Mouse (Mus musculus) testis, postnatal 10 days (tissue): ENCODE measurements around the gene Ntng1.

Experiments
- DNase-seq: peaks from one replicate; pipeline ENCODE4 v3.0.0; 2021; ENCODE audit warnings: low spot score

The Ntng1 gene

DNA sequence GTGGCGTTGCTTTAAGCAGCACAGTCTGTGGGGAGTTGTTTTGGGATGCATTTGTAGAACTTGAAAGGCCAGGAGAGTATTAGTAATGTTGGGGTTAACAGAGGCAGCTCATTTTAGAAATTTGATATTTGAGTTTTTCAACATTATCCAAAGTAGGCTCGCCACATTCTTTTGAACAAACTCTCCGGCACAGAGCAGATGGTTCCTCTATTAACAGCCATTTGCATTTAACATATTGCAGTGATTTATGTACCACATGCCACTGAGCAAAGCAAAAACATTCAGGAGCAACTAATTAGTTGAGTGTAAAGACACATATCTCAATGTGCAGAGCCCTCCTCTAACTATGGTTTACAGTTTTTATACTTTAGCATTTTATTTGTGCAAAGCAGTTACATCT is 224.8 kb downstream of the Ntng1 start:
- DNase-seq: no peak

- no peak for DNase-seq
These were observed 225.7 kb downstream of the Ntng1 start for GRCm38 (mm10) chr3:109917926-109918694.

GRCm38 (mm10) chr3:109917077-109917476 is 226.7 kb downstream of the Ntng1 start:
- no peak for DNase-seq

DNA sequence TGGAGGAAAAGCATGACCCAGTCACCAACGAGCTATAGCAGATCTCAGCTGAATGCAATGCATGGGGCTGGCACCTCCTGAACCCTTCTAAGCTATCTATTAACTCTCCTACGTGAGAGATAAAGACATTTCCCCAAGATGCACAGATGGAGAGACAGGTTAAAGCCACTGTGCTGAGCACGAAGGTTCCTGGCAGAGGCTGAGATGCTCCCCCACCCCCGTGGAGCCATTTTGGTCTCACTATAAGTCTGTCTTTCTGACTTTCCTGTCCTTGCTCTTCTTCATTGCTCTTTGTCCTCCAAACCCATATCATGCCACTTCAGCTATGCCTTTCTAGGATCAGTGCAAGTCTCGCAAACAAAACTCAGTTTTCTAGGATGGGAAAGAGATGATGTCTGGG is 229.6 kb downstream of the Ntng1 start:
- DNase-seq: no peak

DNA sequence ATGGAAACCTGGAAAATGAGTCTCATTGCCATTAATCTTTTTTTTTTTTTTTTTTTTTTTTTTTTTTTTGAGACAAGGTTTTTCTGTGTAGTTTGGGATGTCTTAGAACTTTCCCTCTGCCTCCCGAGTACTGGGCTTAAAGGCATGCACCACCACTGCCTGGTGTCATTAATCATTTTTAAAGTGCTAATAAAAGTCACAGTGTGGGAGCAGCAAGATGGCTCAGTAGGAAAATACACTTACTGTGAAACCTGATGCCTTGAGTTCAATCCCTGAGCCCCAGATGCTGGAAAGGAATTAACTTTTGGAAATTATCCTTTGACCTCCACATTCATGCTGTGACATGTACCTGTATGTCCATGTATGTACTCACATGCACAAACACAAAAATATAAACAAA is 253.2 kb downstream of the Ntng1 start:
- no peak for DNase-seq

DNA sequence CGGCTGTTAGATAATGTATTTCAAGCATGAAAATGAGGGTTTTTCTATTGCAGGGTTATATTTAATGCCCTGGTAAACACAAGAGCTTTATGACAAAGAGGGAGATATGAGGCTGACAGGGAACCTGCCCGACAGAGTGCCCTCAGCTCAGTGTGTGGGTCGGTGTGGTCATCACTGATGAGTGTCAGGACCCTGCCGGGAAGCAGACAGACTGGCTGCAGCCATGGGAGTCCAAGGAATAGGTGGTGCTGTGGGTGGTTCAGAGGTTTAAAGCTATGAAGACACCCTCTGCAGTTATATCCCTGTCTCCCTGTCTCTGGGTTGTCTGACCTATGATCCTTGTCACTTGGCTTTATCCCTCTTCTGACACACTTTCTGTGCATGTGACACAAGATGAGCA is 258.1 kb downstream of the Ntng1 start:
- DNase-seq: no peak

DNA sequence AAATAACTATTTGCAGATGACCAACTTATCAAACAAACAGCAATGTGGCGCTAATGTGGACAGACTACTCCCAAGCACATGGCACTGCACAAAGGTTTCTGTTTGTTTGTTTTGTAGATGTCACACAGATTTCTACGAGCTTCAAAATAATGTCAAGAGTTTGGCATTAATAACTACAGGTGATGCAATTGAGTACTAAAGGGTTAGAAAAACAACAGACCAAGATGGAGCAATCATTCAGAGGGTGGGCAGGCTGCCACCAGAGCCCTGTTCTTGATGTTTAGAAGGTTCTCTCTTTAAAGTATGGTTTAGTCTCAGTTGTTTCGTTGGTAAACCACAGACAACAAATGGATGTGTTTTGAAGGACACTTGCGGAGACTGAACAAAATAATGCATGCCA is 264.8 kb downstream of the Ntng1 start:
- no peak for DNase-seq

DNA sequence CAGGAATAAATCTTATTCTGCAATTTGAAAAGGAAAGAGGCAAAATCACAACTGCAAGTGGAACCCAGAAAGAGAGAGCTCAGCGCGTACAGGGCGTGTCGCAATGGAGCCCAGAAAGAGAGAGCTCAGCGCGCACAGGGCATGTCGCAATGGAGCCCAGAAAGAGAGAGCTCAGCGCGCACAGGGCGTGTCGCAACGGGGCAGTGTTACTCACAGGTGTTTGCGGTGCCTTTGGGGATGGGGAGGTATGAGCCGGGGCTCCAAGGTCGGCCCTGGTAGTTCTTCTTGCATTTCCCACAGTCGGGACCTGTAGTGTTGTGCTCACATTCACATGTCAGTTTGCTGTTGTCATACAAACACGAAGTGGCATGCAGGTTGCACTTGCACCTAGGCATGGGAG is 271.8 kb downstream of the Ntng1 start:
- no peak for DNase-seq

DNA sequence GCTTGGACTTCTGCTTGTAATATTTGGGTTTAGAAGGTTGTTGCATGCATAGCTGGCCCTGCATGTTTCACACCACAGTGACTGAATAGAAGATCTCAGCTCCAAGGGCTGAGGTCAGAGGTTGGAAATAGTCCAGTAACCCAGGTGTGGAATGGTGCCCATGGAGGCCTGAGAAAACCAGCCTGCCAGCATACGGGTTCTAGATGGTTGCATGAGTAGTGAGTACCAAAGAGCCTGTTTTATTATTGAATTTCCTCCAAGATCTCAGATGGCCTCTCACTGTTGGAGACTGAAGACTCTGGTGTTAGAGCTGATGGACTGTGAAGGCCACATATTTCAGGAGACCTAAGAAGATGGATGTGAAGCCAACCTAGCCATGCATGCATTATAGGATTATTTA is 285.5 kb downstream of the Ntng1 start:
- no peak for DNase-seq

DNA sequence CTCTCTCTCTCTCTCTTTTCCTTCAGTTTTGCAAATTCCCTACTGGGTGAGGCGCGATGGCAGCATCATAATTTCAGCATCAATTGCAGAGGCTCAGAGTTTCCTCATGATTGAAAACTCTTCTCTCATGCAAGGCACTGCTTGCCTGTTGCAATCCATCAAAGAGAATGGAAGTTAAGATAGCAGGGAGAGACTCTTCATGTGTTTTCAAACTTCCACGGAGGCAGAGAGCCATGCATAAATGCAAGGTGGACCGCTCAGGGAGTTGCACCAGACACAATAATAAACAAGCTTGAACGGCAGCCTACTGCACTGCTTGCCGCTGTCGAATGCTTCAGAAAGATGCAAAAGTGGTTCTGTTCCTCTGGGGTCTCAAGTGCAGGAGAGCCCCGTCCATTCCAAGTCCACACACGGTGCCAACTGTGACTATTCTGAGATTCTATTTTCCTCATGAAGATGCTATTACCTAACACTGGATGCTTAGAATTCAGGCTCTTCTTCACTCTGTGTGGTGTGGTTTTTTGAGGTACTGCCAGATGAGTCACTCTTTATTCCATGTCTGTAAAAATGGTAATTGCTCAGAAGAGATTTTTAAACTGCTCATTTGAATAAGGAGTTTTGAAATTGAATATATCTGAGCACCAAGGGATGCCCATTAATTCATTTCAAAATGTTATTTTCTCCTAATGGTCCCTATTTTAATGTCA is 289.2 kb downstream of the Ntng1 start:
- DNase-seq: no peak

DNA sequence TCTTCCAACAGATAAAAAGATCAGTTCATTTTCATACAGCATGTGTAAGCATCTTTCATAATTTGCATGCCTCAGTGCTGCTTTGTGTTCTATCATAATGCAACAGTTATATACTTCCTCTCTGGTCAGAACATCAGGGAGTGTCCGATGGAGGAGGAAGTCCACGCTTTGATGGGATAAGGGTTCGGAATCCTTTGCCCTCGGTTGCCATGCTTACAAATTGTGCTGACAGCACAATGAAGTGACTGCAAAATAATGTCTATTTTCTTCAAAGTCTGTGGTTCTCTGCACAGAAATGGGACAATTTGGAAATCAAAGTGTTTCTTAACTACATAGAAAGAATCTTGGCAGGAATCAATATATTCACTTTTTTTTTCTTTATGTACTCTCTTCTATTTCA is 297.2 kb downstream of the Ntng1 start:
- DNase-seq: no peak

GRCm38 (mm10) chr3:109825806-109826205 is 318.0 kb downstream of the Ntng1 start:
- no peak for DNase-seq

- DNase-seq: no peak
These were observed 320.9 kb downstream of the Ntng1 start for GRCm38 (mm10) chr3:109822803-109823474.

DNA sequence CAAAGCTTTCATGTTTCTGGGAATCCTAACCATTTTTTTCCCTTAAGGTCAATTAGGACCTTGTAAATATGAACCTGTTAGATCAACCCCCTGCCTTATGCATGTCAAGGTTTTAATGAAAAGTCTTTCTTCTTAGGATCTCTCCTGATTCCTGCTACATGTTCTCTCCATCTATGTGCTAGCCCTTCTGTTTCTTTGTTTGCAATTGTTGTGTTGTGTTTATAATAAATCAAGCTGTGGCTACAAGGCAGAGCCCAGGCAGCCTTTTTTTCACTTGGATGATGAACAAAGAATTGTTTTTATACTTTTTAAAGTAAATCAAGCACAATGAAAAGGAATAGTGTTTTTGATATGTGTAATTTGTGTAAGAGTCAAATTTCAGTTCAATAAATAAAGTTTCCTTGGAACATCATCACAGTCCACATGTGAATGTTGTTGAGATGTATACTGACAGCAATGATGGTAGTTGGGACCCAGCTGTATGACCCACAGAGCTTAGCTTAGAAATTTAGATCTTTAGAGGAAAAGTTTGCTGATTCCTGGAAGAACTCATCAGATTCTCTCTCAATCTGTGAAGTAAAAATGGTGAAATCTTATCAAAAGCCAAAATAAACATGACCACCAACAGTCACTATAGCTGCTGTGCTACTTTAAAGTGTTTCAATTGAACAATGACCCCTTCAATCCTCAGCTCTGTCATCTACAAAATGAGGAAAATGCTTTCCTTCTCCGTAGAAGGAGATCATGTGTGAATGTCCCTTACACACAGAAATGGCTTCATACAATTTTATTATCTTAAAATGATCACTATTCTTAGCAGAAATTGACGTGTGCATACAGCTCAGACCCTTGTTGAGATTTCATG is 324.8 kb downstream of the Ntng1 start:
- no peak for DNase-seq

- DNase-seq: no peak
These were observed 334.7 kb downstream of the Ntng1 start for GRCm38 (mm10) chr3:109809065-109809464.

DNA sequence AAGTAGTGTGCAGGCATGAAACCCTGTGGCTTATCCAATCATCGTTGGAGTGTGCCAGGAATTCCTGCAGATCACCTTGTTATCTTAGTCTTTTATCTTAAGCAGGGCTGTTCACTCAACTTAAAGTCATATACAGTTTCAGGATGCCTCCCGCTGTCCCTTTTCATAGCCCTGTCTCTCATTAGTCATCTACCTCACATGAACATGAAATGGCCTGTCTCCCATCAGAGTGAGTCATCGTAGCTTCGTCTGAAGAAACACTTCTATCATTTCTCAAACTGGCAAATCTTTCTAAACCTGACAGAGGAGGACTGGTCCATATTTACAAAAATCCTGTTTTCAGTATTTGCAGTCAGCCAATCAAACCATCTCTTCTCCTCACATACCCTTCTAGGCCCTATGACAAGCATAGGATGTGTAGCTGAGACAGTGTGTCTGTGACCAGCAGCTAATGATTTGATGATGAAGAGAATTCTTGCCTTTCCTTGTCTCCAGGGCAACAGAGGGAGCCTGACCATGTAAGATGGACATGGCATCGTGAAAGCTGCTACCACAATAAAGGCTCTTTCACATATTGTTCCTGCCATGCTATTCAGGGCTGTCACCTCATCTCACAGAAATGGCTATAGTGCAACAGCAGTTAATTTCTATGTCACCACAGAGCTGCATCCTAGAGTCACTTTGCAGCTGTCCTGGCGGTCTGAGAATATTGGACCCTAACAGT is 336.4 kb downstream of the Ntng1 start:
- DNase-seq: no peak

DNA sequence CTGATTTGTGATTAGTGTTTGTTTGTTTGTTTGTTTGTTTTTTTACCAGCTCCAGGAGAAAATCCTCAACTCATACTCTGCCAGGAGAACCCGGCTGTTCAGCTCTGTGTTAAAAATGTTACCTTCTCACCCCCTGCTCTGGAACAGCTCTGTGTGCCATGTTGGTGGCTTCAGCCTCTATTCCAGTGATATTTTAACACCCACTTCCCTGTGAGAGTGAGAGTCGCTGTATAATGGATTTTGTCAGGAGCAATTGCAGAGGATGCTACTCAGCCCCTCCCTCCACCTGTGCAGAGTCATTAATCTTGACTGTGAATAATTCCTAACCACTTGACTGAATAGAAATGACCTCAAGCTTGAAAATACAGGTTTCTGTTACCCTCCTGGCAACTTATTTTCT is 339.7 kb downstream of the Ntng1 start:
- DNase-seq: no peak

DNA sequence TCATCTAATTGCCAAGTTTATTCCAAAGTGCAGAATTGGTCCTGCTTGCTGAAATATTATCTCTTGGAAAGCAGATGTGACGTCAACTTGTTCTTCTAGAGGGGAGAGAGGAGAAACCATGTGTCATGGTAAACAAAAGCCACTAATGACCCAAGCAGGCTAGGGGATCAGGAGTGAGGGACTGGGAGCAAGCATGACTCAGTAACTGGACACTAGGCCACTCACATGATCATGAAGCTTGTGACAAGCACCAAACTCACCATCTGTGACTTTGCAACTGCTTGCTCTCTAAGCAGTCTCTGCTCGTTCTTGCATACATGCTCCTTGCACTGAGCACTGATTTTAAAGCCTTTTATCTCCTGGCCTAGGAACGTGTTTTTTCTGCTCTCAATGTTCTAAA is 340.2 kb downstream of the Ntng1 start:
- DNase-seq: no peak

GRCm38 (mm10) chr3:109797354-109797753 is 346.5 kb downstream of the Ntng1 start:
- DNase-seq: no peak

- no peak for DNase-seq
These were observed 360.6 kb downstream of the Ntng1 start for GRCm38 (mm10) chr3:109783231-109783630.

DNA sequence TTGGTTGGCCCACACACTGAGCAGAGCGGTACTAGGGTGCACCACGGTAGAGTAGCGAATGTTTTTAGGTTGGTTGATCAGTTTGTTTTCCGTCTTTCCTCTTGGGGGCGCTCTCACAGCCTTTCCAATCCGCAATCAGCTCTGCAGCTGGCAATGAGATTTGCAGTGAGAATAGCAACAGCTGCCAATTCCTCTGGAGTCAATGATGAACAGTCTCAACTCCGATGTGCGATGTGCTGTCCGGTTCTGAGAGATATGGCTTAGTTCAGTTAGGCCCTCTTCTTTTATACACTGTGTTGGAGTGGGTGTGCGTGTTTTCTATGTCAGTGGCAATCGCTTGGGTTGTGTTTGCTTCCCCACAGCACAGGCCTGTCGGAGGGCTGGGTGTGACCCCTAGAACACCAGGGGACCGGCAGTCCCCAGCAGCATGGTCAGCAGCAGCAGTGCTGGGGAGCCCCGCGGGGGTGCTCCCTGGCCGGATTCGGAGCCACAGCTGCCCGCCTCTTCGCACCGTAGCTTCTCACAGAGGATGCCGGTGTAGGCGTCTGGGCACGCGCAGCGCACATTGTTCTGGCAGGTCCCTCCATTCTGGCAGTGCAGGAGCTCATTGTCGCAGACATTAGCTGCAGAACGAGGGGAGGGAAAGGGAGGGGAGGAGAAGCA is 361.4 kb downstream of the Ntng1 start:
- peak; percentile 44 for DNase-seq
